In genomic region chr14:31669161-31669611, GRCm38 (mm10) we compare ENCODE assay signal across 9 mouse cellular contexts. TPM values are rescaled to one million over a fixed set of nuclear protein-coding genes. Genes with fewer than 3 reads are reported as not detected.
DNase-seq lines count a peak whose midpoint lies in the region; ATAC-seq and TF ChIP-seq lines count a peak whose summit lies in the region.
"Had no signal": no experiment of that assay in that cellular context is flagged by ENCODE, and none has a peak within 500 bp of the region (broad histone marks: within the 10 kb centered on the region; RNA-seq: fewer than 3 reads in every experiment).

No protein-coding gene starts in this region.

- 79% methylated on average over 13 of the region's 13 CpGs for WGBS in forebrain, embryonic 10.5 days
- WGBS in heart, embryonic 16.5 days: 39% methylated on average over 13 of the region's 13 CpGs
- WGBS in lung, adult 2 months: 23% methylated on average over 13 of the region's 13 CpGs
- WGBS in olfactory bulb, adult 2 months: 21% methylated on average over 13 of the region's 13 CpGs

- no peak for TF ChIP-seq CTCF in lung, adult 2 months (IDR thresholded peaks at IDR 0.05; ENCODE audit: insufficient read depth, low read length)
- TF ChIP-seq CTCF in olfactory bulb, adult 2 months (IDR thresholded peaks at IDR 0.05; ENCODE audit: insufficient read depth, low read depth, low read length): no peak

- TF ChIP-seq POLR2A in lung, adult 2 months (IDR thresholded peaks at IDR 0.05; ENCODE audit: borderline replicate concordance, extremely low read depth, low read depth, low read length): peak; percentile 21; the same call in 1 of the 2 replicates
- no peak for TF ChIP-seq POLR2A in olfactory bulb, adult 2 months (IDR thresholded peaks at IDR 0.05; ENCODE audit: insufficient read depth, low read depth, low read length)

- H3K4me1 ChIP-seq in forebrain, embryonic 10.5 days: peaks cover 33% of the 10 kb centered on the region
- H3K4me1 ChIP-seq in heart, embryonic 16.5 days (ENCODE audit: control insufficient read depth, insufficient read depth, low read length): peaks cover 26% of the 10 kb centered on the region
- H3K4me1 ChIP-seq in lung, adult 2 months (ENCODE audit: control insufficient read depth, insufficient read depth, low read length): peaks cover 17% of the 10 kb centered on the region
- peaks cover 38% of the 10 kb centered on the region for H3K4me1 ChIP-seq in olfactory bulb, adult 2 months (ENCODE audit: control insufficient read depth, insufficient read depth, low read length)

- ATAC-seq in heart, embryonic 16.5 days (replicated peaks; ENCODE audit: extremely low read depth, insufficient read depth, low FRiP score): peak; percentile 56; the same call in 1 of the 2 replicates

- peak overlapping the region; percentile 43 for H3K4me2 ChIP-seq in heart, embryonic 16.5 days (ENCODE audit: low read depth, low read length)

- H3K36me3 ChIP-seq in forebrain, embryonic 10.5 days (replicated peaks): peaks cover 19% of the 10 kb centered on the region
- H3K36me3 ChIP-seq in heart, embryonic 16.5 days (ENCODE audit: control insufficient read depth, insufficient read depth): peaks cover 11% of the 10 kb centered on the region

- no peak overlapping the region for H3K4me3 ChIP-seq in forebrain, embryonic 10.5 days
- H3K4me3 ChIP-seq in heart, embryonic 16.5 days (ENCODE audit: low read length): no peak overlapping the region
- peak overlapping the region; percentile 3 for H3K4me3 ChIP-seq in lung, adult 2 months (replicated peaks; ENCODE audit: extremely low read depth, low read depth, low read length)
- no peak overlapping the region for H3K4me3 ChIP-seq in olfactory bulb, adult 2 months (ENCODE audit: insufficient read depth, low read depth, low read length)

- no peaks in the 10 kb centered on the region for H3K27me3 ChIP-seq in forebrain, embryonic 10.5 days (ENCODE audit: poor library complexity, severe bottlenecking)
- H3K27me3 ChIP-seq in heart, embryonic 16.5 days (ENCODE audit: control insufficient read depth, insufficient read depth, low read length): no peaks in the 10 kb centered on the region

- DNase-seq in 3134 (ENCODE audit: extremely low read depth, insufficient read length, low spot score) (peak; percentile 94), adipocyte (ENCODE audit: low spot score) (peak; percentile 86)
- no peak for DNase-seq in forebrain, embryonic 10.5 days (ENCODE audit: extremely low spot score, low spot score)
- DNase-seq in kidney, postnatal 10 days: peak; percentile 75
- DNase-seq in lung, adult 2 months: peak; percentile 58
- DNase-seq in B cell, adult 2 months: no peak

- peak overlapping the region; percentile 38; the same call in 1 of the 2 replicates for H3K9ac ChIP-seq in heart, embryonic 16.5 days (ENCODE audit: low read length)

- no peaks in the 10 kb centered on the region for H3K9me3 ChIP-seq in forebrain, embryonic 10.5 days
- no peaks in the 10 kb centered on the region for H3K9me3 ChIP-seq in heart, embryonic 16.5 days (replicated peaks; ENCODE audit: control insufficient read depth, low read length)

- H3K27ac ChIP-seq in forebrain, embryonic 10.5 days: peak overlapping the region; percentile 70
- peak overlapping the region; percentile 77 for H3K27ac ChIP-seq in heart, embryonic 16.5 days (ENCODE audit: low read length)
- peak overlapping the region; percentile 61 for H3K27ac ChIP-seq in olfactory bulb, adult 2 months (ENCODE audit: insufficient read depth, low read depth, low read length)

RNA-seq across cellular contexts. Expression of gene Hacl1, which starts 28.1 kb away (rescaled TPM):
- polyA plus RNA-seq in forebrain, embryonic 10.5 days (2016; fragmentation: Nextera tagmentation; extraction: Ambion mirVana): 6.0 and 7.1 TPM in 2 replicates
- 9.8 and 14.3 TPM in 2 replicates for polyA plus RNA-seq in heart, embryonic 16.5 days (2015; fragmentation: Nextera tagmentation; extraction: Ambion mirVana)
- polyA plus RNA-seq in lung, adult 2 months (2012; rRNA removed): 7.8 and 10.7 TPM in 2 replicates
- not detected in 2 replicates for polyA plus RNA-seq in olfactory bulb, adult 2 months (2012; ENCODE audit: insufficient read depth, insufficient read length, low replicate concordance, missing spikeins)

RNA-seq across cellular contexts. Expression of gene Btd, which starts 28.4 kb away (rescaled TPM):
- polyA plus RNA-seq in forebrain, embryonic 10.5 days (2016; fragmentation: Nextera tagmentation; extraction: Ambion mirVana): 11.8 and 13.0 TPM in 2 replicates
- 23.4 and 24.2 TPM in 2 replicates for polyA plus RNA-seq in heart, embryonic 16.5 days (2015; fragmentation: Nextera tagmentation; extraction: Ambion mirVana)
- polyA plus RNA-seq in lung, adult 2 months (2012; rRNA removed): 27.5 and 52.3 TPM in 2 replicates
- not detected in 2 replicates for polyA plus RNA-seq in olfactory bulb, adult 2 months (2012; ENCODE audit: insufficient read depth, insufficient read length, low replicate concordance, missing spikeins)

RNA-seq across cellular contexts. Expression of gene Gm49387, which starts 28.5 kb away (rescaled TPM):
- polyA plus RNA-seq in forebrain, embryonic 10.5 days (2016; fragmentation: Nextera tagmentation; extraction: Ambion mirVana): 0.10 and 1.5 TPM in 2 replicates
- 0.87 and 4.3 TPM in 2 replicates for polyA plus RNA-seq in heart, embryonic 16.5 days (2015; fragmentation: Nextera tagmentation; extraction: Ambion mirVana)
- not detected in 2 replicates for polyA plus RNA-seq in lung, adult 2 months (2012; rRNA removed)
- not detected in 2 replicates for polyA plus RNA-seq in olfactory bulb, adult 2 months (2012; ENCODE audit: insufficient read depth, insufficient read length, low replicate concordance, missing spikeins)
- polyA plus RNA-seq: brain, embryonic 14.5 days had no signal

Comparison
In these comparisons a context has a peak if more than half of its experiments do, and no peak if none do; other contexts are left out.
1. DNase-seq: peak in 3134 (single experiment), adipocyte (single experiment), kidney, postnatal 10 days (single experiment) and lung, adult 2 months (single experiment); none in forebrain, embryonic 10.5 days (single experiment) and B cell, adult 2 months (0 of 2).
2. RNA of gene Btd, which starts 28.4 kb away (polyA plus RNA-seq): 27.5 to 52.3 TPM in lung, adult 2 months, 23.4 to 24.2 TPM in heart, embryonic 16.5 days and 11.8 to 13.0 TPM in forebrain, embryonic 10.5 days; not detected in olfactory bulb, adult 2 months; every median in the first group is over 10 times any median in the second.
3. Peak in every context shown above with its lines, with median percentiles within 50 percentile points of each other: H3K27ac ChIP-seq.